Mouse (Mus musculus): Measurements from ENCODE around the gene Cfd. TPM values are rescaled to one million over a fixed set of nuclear protein-coding genes. Genes with fewer than 3 reads are reported as not detected.
A peak's percentile ranks its signal among the peaks of the same experiment; 100 is the strongest.

The Cfd gene
- polyA plus RNA-seq, 1 experiment from 2014 or later: not detected

- no peak for ATAC-seq (ENCODE audit: low FRiP score)
- H3K36me3 ChIP-seq: peaks cover 9% of the 10 kb centered on the region
- H3K27ac ChIP-seq (replicated peaks): no peak overlapping the region
- no peaks in the 10 kb centered on the region for H3K9me3 ChIP-seq (replicated peaks)
- no peaks in the 10 kb centered on the region for H3K27me3 ChIP-seq (replicated peaks)
- peaks cover 69% of the 10 kb centered on the region for H3K4me1 ChIP-seq
- H3K4me2 ChIP-seq: no peak overlapping the region
- H3K4me3 ChIP-seq (replicated peaks): no peak overlapping the region
- no peak overlapping the region for H3K9ac ChIP-seq (replicated peaks)
- WGBS: 88% methylated on average over 9 of the region's 9 CpGs
Observed at GRCm38 (mm10) chr10:79931797-79932196, 41.1 kb downstream of the Cfd start.

DNA sequence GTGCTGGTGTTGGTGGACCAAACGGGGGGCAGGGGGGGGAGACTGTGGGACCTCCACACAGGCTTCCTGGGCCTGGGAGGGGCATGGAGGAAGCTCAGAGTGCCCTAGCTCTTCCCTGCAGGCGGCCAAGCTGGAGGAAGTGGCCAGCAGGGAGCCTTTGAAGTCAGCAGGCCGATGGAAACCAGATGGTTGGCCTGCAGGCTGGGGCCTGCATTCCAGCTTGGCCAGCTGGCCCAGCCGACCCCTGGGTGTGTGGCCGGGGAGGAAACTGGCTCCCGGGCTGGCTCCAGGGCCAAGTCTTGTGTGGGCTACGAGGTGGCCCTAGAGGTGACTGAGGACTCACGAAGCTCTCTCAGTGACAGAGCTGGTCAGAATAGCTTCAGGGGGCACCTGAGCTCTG is 42.1 kb downstream of the Cfd start:
- peaks cover 9% of the 10 kb centered on the region for H3K36me3 ChIP-seq
- peak overlapping the region; percentile 63 for H3K27ac ChIP-seq (replicated peaks)
- no peak overlapping the region for H3K4me3 ChIP-seq (replicated peaks)
- H3K4me2 ChIP-seq: peak overlapping the region; percentile 5; the same call in 1 of the 2 replicates
- no peaks in the 10 kb centered on the region for H3K9me3 ChIP-seq (replicated peaks)
- 14% methylated on average over 8 of the region's 8 CpGs for WGBS
- no peak overlapping the region; the same call in 1 of the 2 replicates for H3K9ac ChIP-seq (replicated peaks)
- no peaks in the 10 kb centered on the region for H3K27me3 ChIP-seq (replicated peaks)
- no peak for ATAC-seq (ENCODE audit: low FRiP score)
- peaks cover 76% of the 10 kb centered on the region for H3K4me1 ChIP-seq

GRCm38 (mm10) chr10:79933145-79933679 is 42.6 kb downstream of the Cfd start:
- ATAC-seq (ENCODE audit: low FRiP score): no peak
- peaks cover 77% of the 10 kb centered on the region for H3K4me1 ChIP-seq
- 71% methylated on average over 9 of the region's 9 CpGs for WGBS
- no peak overlapping the region for H3K4me3 ChIP-seq (replicated peaks)
- no peaks in the 10 kb centered on the region for H3K9me3 ChIP-seq (replicated peaks)
- H3K4me2 ChIP-seq: 0 out of 2 replicates have a peak overlapping the region, but pooled peaks have one; percentile 5
- H3K27ac ChIP-seq (replicated peaks): peak overlapping the region; percentile 63; the same call in 1 of the 2 replicates
- H3K27me3 ChIP-seq (replicated peaks): no peaks in the 10 kb centered on the region
- peaks cover 9% of the 10 kb centered on the region for H3K36me3 ChIP-seq
- H3K9ac ChIP-seq (replicated peaks): no peak overlapping the region

DNA sequence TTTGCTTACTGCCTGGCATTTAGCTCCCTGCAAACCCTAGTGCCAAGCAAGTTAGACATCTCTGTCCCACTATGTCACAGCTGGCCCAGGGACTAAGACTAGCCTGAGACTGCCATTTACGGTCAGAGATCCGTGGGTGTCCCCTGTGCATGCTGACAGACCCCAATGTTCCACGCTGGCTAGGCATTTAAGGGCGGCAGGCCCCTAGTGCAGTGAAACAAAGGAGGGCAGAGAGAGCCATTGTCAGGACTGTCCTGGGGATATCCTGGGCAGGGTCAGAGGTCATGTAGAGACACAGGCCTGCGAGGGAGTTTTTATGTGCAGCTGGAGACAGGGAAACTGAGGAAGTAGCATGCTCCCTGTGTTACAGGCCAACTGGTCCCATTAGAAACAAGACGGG is 43.2 kb downstream of the Cfd start:
- Histone ChIP-seq H3K36me3 (peaks cover 9% of the 10 kb centered on the region), H3K9me3 (replicated peaks) (no peaks in the 10 kb centered on the region), H3K4me2 (no peak overlapping the region), H3K4me1 (peaks cover 75% of the 10 kb centered on the region), H3K27me3 (replicated peaks) (no peaks in the 10 kb centered on the region), H3K9ac (replicated peaks) (no peak overlapping the region), H3K4me3 (replicated peaks) (no peak overlapping the region), H3K27ac (replicated peaks) (peak overlapping the region; percentile 63)
- no peak for ATAC-seq (ENCODE audit: low FRiP score)
- WGBS: 32% methylated on average over 6 of the region's 6 CpGs

DNA sequence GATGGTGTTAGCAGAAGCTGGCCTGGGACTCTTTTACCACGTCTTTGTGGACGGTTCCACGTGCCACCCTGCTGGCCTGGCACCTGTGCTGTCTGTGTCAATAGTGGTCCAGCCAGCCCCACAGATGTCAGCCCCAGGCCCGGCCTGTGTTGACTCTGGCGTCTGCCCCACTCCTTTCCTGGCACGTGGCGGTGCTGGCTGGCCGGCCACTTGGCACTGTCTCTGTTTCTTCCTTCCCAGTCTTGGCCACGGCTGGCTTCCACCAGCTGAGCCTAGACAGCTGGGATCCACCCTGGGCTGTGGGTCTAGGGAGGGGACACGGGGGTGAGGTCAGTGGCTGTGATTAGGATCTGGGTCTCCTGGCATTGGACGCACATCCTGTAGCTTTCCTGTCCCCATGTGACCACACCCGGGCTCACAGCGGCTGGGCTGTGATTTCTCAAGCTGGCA is 43.6 kb downstream of the Cfd start:
- peak overlapping the region; percentile 63 for H3K27ac ChIP-seq (replicated peaks)
- H3K4me3 ChIP-seq (replicated peaks): no peak overlapping the region
- peaks cover 10% of the 10 kb centered on the region for H3K36me3 ChIP-seq
- peak; percentile 32; the same call in 1 of the 2 replicates for ATAC-seq (ENCODE audit: low FRiP score)
- H3K9me3 ChIP-seq (replicated peaks): no peaks in the 10 kb centered on the region
- H3K9ac ChIP-seq (replicated peaks): no peak overlapping the region
- H3K4me1 ChIP-seq: peaks cover 71% of the 10 kb centered on the region
- H3K27me3 ChIP-seq (replicated peaks): no peaks in the 10 kb centered on the region
- WGBS: 46% methylated on average over 13 of the region's 13 CpGs
- no peak overlapping the region for H3K4me2 ChIP-seq

DNA sequence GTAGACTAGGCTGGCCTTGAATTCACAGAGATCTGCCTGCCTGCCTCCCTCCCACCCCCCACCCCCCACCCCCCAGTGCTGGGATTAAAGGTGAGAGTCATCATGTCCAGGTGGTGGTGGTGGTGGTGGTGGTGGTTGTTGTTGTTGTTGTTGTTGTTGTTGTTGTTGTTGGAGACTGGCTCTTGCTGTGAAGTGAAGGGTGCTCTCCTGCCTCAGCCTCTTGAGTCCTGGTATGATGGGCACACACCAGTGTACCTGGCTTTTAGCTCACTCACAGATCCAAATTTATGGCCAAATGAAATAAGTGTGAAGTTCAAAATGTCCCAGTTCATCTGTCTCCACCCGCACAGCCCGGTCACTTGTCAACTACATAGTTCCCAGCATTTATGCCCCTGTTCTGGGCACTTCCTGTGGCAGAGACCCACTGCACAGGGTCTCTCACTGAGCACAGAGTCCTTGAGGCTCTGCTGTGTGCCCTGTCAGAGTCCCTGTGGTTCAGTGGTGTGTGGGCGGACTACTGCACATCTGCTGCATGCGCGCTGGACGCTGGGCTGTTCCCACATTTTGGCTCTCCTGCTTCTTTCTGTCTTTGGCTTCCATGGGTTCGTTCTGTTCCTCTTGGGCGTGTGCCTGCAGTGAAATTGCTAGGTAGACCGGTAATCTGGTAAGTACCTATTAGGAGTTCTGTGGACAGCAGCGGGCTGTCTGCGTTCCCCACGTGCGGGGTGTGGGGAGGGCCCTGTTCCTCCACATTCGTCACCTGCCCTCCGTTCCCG is 44.3 kb downstream of the Cfd start:
- peak overlapping the region; percentile 63; the same call in 1 of the 2 replicates for H3K27ac ChIP-seq (replicated peaks)
- no peak overlapping the region for H3K4me2 ChIP-seq
- peaks cover 64% of the 10 kb centered on the region for H3K4me1 ChIP-seq
- H3K36me3 ChIP-seq: peaks cover 13% of the 10 kb centered on the region
- H3K9ac ChIP-seq (replicated peaks): no peak overlapping the region
- no peaks in the 10 kb centered on the region for H3K27me3 ChIP-seq (replicated peaks)
- no peak for ATAC-seq (ENCODE audit: low FRiP score)
- WGBS: 90% methylated on average over 16 of the region's 16 CpGs
- H3K4me3 ChIP-seq (replicated peaks): no peak overlapping the region
- H3K9me3 ChIP-seq (replicated peaks): no peaks in the 10 kb centered on the region

DNA sequence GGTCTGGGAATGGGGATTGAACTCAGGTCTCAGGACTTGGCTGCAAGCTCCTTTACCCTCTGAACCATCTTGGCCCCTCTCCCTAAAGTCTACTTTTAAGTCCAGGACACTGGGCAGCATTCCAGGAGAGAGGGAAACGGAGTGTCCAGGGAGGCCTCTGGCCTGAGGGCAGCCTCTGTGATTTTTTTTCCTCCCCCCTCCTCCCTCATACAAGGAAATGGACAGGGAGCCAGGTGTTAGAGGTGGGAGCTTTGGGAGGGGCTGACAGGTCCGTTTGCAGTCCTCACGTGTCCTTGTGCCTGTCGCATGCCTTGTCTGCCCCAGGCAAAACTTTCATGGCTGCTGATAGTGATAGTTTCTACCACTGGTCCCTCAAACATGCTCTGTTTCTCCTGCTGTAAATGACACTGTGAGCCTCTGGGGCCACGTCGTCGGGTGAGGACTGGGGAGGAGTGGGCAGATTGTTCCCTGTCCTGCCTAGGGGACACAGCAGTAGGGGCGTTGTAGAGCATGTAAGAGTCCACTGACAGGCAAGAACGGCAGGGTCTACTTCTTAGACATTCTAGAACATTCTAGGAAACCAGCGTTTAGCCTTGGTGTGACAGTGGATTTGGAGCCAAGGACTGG is 45.7 kb downstream of the Cfd start:
- Histone ChIP-seq H3K36me3 (peaks cover 13% of the 10 kb centered on the region), H3K4me2 (peak overlapping the region; percentile 25), H3K9ac (replicated peaks) (0 out of 2 replicates have a peak overlapping the region, but pooled peaks have one; percentile 2), H3K9me3 (replicated peaks) (no peaks in the 10 kb centered on the region), H3K4me1 (peaks cover 60% of the 10 kb centered on the region), H3K27ac (replicated peaks) (0 out of 2 replicates have a peak overlapping the region, but pooled peaks have one; percentile 25), H3K4me3 (replicated peaks) (no peak overlapping the region), H3K27me3 (replicated peaks) (no peaks in the 10 kb centered on the region)
- ATAC-seq (ENCODE audit: low FRiP score): no peak
- WGBS: 68% methylated on average over 10 of the region's 10 CpGs

DNA sequence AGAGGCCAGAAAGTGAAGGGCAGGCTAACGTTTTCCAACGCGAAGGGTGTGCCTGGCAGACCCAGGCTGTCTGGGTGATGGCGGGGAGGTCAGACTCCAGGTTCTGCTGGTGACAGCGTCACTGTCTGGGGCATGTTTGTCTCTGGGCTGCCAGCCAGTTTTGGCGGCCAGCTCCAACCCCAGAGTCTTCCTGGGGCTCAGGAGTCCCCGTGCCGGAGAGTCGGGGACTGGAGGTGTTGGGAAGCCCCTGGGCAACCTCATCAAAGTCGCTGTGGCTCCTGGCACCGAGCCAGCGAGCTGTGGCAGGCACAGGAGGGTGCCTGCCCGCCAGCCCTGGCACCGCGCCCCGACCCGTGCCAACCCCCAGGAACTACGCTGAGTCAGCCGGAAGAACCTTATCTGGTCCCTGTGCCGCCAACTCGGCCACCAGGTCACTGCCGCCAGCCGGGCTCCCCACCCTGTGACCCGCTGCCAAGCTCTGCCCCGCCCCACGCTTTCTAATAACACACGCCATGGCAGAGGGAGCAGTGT is 46.3 kb downstream of the Cfd start:
- Histone ChIP-seq H3K4me2 (peak overlapping the region; percentile 25), H3K27me3 (replicated peaks) (no peaks in the 10 kb centered on the region), H3K36me3 (peaks cover 9% of the 10 kb centered on the region), H3K9ac (replicated peaks) (0 out of 2 replicates have a peak overlapping the region, but pooled peaks have one; percentile 2), H3K4me3 (replicated peaks) (no peak overlapping the region), H3K4me1 (peaks cover 58% of the 10 kb centered on the region), H3K27ac (replicated peaks) (0 out of 2 replicates have a peak overlapping the region, but pooled peaks have one; percentile 25), H3K9me3 (replicated peaks) (no peaks in the 10 kb centered on the region)
- no peak for ATAC-seq (ENCODE audit: low FRiP score)
- WGBS: 43% methylated on average over 27 of the region's 27 CpGs

GRCm38 (mm10) chr10:79937775-79938526 is 47.3 kb downstream of the Cfd start:
- Histone ChIP-seq H3K4me1 (peaks cover 48% of the 10 kb centered on the region), H3K36me3 (peaks cover 6% of the 10 kb centered on the region; the same call in 1 of the 2 replicates), H3K9ac (replicated peaks) (no peak overlapping the region), H3K27ac (replicated peaks) (no peak overlapping the region), H3K9me3 (replicated peaks) (no peaks in the 10 kb centered on the region), H3K4me3 (replicated peaks) (no peak overlapping the region), H3K4me2 (no peak overlapping the region), H3K27me3 (replicated peaks) (no peaks in the 10 kb centered on the region)
- WGBS: 36% methylated on average over 11 of the region's 11 CpGs
- no peak for ATAC-seq (ENCODE audit: low FRiP score)

DNA sequence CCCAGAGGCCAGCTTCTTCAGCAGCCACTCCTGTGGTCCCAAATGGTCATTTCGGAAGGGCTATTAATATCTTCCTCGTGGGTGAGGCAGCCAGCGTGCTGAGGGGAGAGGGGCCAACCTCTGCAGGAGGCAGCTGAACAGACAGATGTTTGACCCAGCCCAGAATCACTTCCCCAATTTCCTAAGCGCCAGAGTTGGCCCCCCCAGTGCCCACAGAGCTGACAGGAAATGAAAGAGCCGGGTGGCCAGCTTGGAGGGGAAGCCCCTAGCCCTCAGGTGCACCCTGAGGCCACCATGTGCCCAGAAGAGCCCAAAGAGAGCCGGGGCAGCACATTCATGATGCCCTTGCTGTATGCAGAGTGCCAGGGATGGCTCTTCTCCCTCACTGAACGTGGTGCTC is 50.1 kb downstream of the Cfd start:
- Histone ChIP-seq H3K4me1 (peaks cover 50% of the 10 kb centered on the region), H3K9me3 (replicated peaks) (no peaks in the 10 kb centered on the region), H3K4me2 (no peak overlapping the region), H3K9ac (replicated peaks) (no peak overlapping the region), H3K4me3 (replicated peaks) (no peak overlapping the region), H3K36me3 (peaks cover 6% of the 10 kb centered on the region; the same call in 1 of the 2 replicates), H3K27ac (replicated peaks) (no peak overlapping the region), H3K27me3 (replicated peaks) (no peaks in the 10 kb centered on the region)
- 63% methylated on average over 7 of the region's 7 CpGs for WGBS
- no peak for ATAC-seq (ENCODE audit: low FRiP score)
